Mouse (Mus musculus) hindbrain, embryonic 13.5 days (tissue): ENCODE measurements at regions not wholly inside any gene's neighbourhood (a gene's known extent, or its start where the extent isn't known, plus 50 kb on each side); places are given as distances from the start of the nearest gene placed in this dataset.
"Not testable (repeated sequence)": the region's sequence is repeated elsewhere in the genome, so short reads cannot be mapped to it uniquely, and the experiment has no call there.

ENCODE experiments used
- ATAC-seq: fragments of 200-750 bp; cut with Nextera tagmentation; 2 replicates; pipeline ENCODE4 v1.8.0; 2017; ENCODE audit warnings: moderate TSS enrichment; ENCODE audit not compliant: low FRiP score
- H3K27ac ChIP-seq: fragments of 300-500 bp; sonication (generic); 2 replicates; pipeline ENCODE4 v1.5.1; 2015; ENCODE audit warnings: inconsistent platforms, mild to moderate bottlenecking, moderate library complexity
- H3K27me3 ChIP-seq: fragments of 300-500 bp; sonication (generic); 2 replicates; pipeline ENCODE4 v1.6.1; 2015; ENCODE audit warnings: mild to moderate bottlenecking, inconsistent platforms
- H3K36me3 ChIP-seq: fragments of 300-500 bp; sonication (generic); 2 replicates; pipeline ENCODE4 v1.6.1; 2015; ENCODE audit warnings: mild to moderate bottlenecking, inconsistent platforms
- H3K4me1 ChIP-seq: fragments of 300-500 bp; sonication (generic); replicated peaks from 2 replicates; pipeline ENCODE4 v1.6.1; 2015; ENCODE audit warnings: inconsistent platforms
- H3K4me2 ChIP-seq: fragments of 300-500 bp; sonication (generic); 2 replicates; pipeline ENCODE4 v1.6.1; 2015; ENCODE audit warnings: inconsistent platforms, mild to moderate bottlenecking, moderate library complexity
- H3K4me3 ChIP-seq: fragments of 300-500 bp; sonication (generic); 2 replicates; pipeline ENCODE4 v1.5.1; 2015; ENCODE audit warnings: mild to moderate bottlenecking, inconsistent platforms
- H3K9ac ChIP-seq: fragments of 300-500 bp; sonication (generic); 2 replicates; pipeline ENCODE4 v1.6.1; 2015; ENCODE audit warnings: mild to moderate bottlenecking, inconsistent platforms
- H3K9me3 ChIP-seq: fragments of 300-500 bp; sonication (generic); 2 replicates; pipeline ENCODE4 v1.6.1; 2016; ENCODE audit warnings: inconsistent platforms
- WGBS: fragments of 180-500 bp; shearing (Covaris S2); methylation state at CpG from one replicate; pipeline ENCODE4 v1.1.7; 2015; 5-methylcytosine and 5-hydroxymethylcytosine counted together

GRCm38 (mm10) chr16:79296621-79297020 is 205.7 kb upstream of the Tmprss15 start:
- H3K4me2 ChIP-seq, H3K9ac ChIP-seq, ATAC-seq, H3K27ac ChIP-seq, H3K9me3 ChIP-seq, H3K4me1 ChIP-seq, H3K4me3 ChIP-seq, H3K36me3 ChIP-seq, H3K27me3 ChIP-seq: not testable (repeated sequence)

GRCm38 (mm10) chr16:79279006-79279405 is 188.1 kb upstream of the Tmprss15 start:
- Histone ChIP-seq H3K4me1 (no peaks in the 10 kb centered on the region), H3K27ac (no peak overlapping the region), H3K4me2 (no peak overlapping the region), H3K9me3 (no peaks in the 10 kb centered on the region), H3K27me3 (no peaks in the 10 kb centered on the region), H3K4me3 (no peak overlapping the region), H3K36me3 (no peaks in the 10 kb centered on the region), H3K9ac (no peak overlapping the region)
- 93% methylated on average over 2 of the region's 2 CpGs for WGBS
- ATAC-seq, result no peak

GRCm38 (mm10) chr16:79256525-79256924 is 165.6 kb upstream of the Tmprss15 start:
- no peak for ATAC-seq
- Histone ChIP-seq H3K27ac (no peak overlapping the region), H3K9ac (no peak overlapping the region), H3K4me1 (no peaks in the 10 kb centered on the region), H3K9me3 (no peaks in the 10 kb centered on the region), H3K4me3 (no peak overlapping the region), H3K4me2 (no peak overlapping the region), H3K36me3 (no peaks in the 10 kb centered on the region), H3K27me3 (no peaks in the 10 kb centered on the region)
- 100% methylated on average over 1 of the region's 1 CpGs for WGBS

GRCm38 (mm10) chr16:79256084-79256483 is 165.2 kb upstream of the Tmprss15 start:
- H3K9ac ChIP-seq, result no peak overlapping the region
- 44% methylated on average over 2 of the region's 2 CpGs for WGBS
- no peaks in the 10 kb centered on the region for H3K9me3 ChIP-seq
- H3K27me3 ChIP-seq, result no peaks in the 10 kb centered on the region
- no peaks in the 10 kb centered on the region for H3K4me1 ChIP-seq
- ATAC-seq, result no peak
- H3K4me2 ChIP-seq, result no peak overlapping the region
- H3K36me3 ChIP-seq, result no peaks in the 10 kb centered on the region
- H3K4me3 ChIP-seq, result no peak overlapping the region
- no peak overlapping the region for H3K27ac ChIP-seq

DNA sequence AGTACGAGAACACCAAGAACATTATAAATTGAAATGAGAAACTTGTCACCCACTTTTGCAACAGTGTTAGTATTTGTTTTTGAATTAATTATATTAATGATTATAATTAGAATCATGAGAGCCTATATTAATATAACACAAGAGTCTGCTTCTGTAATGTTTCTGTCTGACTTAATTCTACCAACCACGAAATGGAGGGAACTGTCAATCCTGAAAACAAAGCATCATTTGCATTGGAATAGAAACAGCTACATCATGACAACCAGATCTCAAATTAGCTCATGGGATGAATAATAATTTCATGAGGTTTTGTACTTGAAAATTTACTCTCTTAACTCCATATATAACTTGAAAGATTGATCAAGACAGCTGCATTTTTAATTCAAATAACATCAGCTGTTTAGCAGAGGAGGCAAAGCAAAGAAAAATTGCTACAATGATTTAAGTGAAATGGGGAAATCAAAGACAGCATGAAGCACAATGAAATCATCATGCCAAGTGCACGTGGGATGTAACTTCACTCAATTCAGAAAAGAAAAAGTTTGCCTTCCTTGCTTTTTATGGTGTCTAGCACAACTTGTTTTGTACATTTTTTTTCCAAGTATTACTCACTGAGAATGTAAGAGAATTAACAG is 150.1 kb upstream of the Tmprss15 start:
- H3K27ac ChIP-seq, result no peak overlapping the region
- H3K4me3 ChIP-seq, result no peak overlapping the region
- H3K36me3 ChIP-seq, result no peaks in the 10 kb centered on the region
- no peak overlapping the region for H3K4me2 ChIP-seq
- H3K4me1 ChIP-seq, result no peaks in the 10 kb centered on the region
- no peaks in the 10 kb centered on the region for H3K27me3 ChIP-seq
- no peaks in the 10 kb centered on the region for H3K9me3 ChIP-seq
- H3K9ac ChIP-seq, result no peak overlapping the region
- 47% methylated on average over 3 of the region's 3 CpGs for WGBS
- ATAC-seq, result no peak

GRCm38 (mm10) chr16:79240191-79240590 is 149.3 kb upstream of the Tmprss15 start:
- Histone ChIP-seq H3K27ac (no peak overlapping the region), H3K4me2 (no peak overlapping the region), H3K4me3 (no peak overlapping the region), H3K9me3 (no peaks in the 10 kb centered on the region), H3K36me3 (no peaks in the 10 kb centered on the region), H3K4me1 (no peaks in the 10 kb centered on the region), H3K27me3 (no peaks in the 10 kb centered on the region), H3K9ac (no peak overlapping the region)
- no peak for ATAC-seq
- 89% methylated on average over 2 of the region's 2 CpGs for WGBS

GRCm38 (mm10) chr16:79191196-79191595 is 100.3 kb upstream of the Tmprss15 start:
- WGBS, result 82% methylated on average over 7 of the region's 7 CpGs
- Histone ChIP-seq H3K9ac (no peak overlapping the region), H3K4me2 (no peak overlapping the region), H3K4me1 (no peaks in the 10 kb centered on the region), H3K36me3 (no peaks in the 10 kb centered on the region), H3K9me3 (no peaks in the 10 kb centered on the region), H3K27ac (no peak overlapping the region), H3K27me3 (no peaks in the 10 kb centered on the region), H3K4me3 (no peak overlapping the region)
- no peak for ATAC-seq

DNA sequence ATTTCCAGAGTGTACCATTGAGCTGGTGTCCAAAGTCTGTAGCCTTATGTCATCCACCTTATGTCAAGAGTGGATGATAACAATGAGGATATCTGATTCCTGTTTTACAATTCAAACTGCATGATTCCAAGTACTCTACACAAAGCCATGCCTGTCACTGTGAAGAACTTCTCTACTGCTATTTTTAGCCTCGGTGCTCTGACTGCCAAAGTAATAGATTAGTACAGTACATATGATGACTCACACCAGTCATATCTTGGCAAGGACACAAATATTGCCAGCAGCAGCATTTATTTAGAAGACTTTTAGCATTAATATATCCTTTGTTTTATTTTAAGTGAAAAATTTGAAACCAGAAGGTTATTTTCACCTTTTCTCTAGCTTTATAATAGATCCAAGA is 95.6 kb upstream of the Tmprss15 start:
- no peak overlapping the region for H3K27ac ChIP-seq
- no peak overlapping the region for H3K4me2 ChIP-seq
- H3K9ac ChIP-seq, result no peak overlapping the region
- ATAC-seq, result no peak
- no peaks in the 10 kb centered on the region for H3K9me3 ChIP-seq
- WGBS, result 58% methylated on average over 1 of the region's 1 CpGs
- H3K27me3 ChIP-seq, result no peaks in the 10 kb centered on the region
- no peak overlapping the region for H3K4me3 ChIP-seq
- no peaks in the 10 kb centered on the region for H3K36me3 ChIP-seq
- no peaks in the 10 kb centered on the region for H3K4me1 ChIP-seq

DNA sequence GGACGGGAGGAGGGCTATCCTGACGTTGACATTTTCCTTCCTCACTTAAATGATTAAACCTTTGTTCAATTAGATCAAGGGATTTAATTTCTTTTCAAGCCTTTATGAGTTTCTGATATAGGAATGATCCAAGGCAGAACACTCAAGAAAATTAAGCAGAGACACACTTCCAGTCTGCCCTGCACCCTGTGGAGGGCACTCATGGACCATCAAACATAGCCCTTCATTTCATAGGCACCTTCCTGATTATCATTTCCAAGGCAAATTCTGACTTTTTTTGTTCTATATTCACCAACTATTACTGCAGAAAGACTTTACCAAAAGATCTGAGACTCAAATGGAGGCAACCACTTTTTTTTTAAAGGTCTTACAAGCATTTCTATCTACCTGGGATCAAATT is 91.6 kb upstream of the Tmprss15 start:
- Histone ChIP-seq H3K36me3 (no peaks in the 10 kb centered on the region), H3K4me3 (no peak overlapping the region), H3K4me2 (no peak overlapping the region), H3K9ac (no peak overlapping the region), H3K27ac (no peak overlapping the region), H3K9me3 (no peaks in the 10 kb centered on the region), H3K27me3 (no peaks in the 10 kb centered on the region), H3K4me1 (peaks cover 2% of the 10 kb centered on the region)
- ATAC-seq, result no peak
- WGBS, result 90% methylated on average over 2 of the region's 2 CpGs

GRCm38 (mm10) chr16:79177299-79177999 is 86.6 kb upstream of the Tmprss15 start:
- 22% methylated on average over 15 of the region's 15 CpGs for WGBS
- peak overlapping the region; percentile 50 for H3K27ac ChIP-seq
- peak overlapping the region; percentile 16 for H3K4me3 ChIP-seq
- H3K4me1 ChIP-seq, result peaks cover 11% of the 10 kb centered on the region
- no peaks in the 10 kb centered on the region for H3K36me3 ChIP-seq
- H3K9me3 ChIP-seq, result no peaks in the 10 kb centered on the region
- no peaks in the 10 kb centered on the region for H3K27me3 ChIP-seq
- peak overlapping the region; percentile 49 for H3K4me2 ChIP-seq
- peak overlapping the region; percentile 35; the same call in 1 of the 2 replicates for H3K9ac ChIP-seq
- ATAC-seq, result peak; percentile 83

GRCm38 (mm10) chr16:79176832-79177243 is 85.9 kb upstream of the Tmprss15 start:
- peak overlapping the region; percentile 16 for H3K4me3 ChIP-seq
- peak overlapping the region; percentile 35; the same call in 1 of the 2 replicates for H3K9ac ChIP-seq
- no peaks in the 10 kb centered on the region for H3K9me3 ChIP-seq
- no peaks in the 10 kb centered on the region for H3K36me3 ChIP-seq
- peak overlapping the region; percentile 49 for H3K4me2 ChIP-seq
- peaks cover 11% of the 10 kb centered on the region for H3K4me1 ChIP-seq
- H3K27ac ChIP-seq, result peak overlapping the region; percentile 50
- ATAC-seq, result peak; percentile 64
- WGBS, result 37% methylated on average over 6 of the region's 6 CpGs
- no peaks in the 10 kb centered on the region for H3K27me3 ChIP-seq

DNA sequence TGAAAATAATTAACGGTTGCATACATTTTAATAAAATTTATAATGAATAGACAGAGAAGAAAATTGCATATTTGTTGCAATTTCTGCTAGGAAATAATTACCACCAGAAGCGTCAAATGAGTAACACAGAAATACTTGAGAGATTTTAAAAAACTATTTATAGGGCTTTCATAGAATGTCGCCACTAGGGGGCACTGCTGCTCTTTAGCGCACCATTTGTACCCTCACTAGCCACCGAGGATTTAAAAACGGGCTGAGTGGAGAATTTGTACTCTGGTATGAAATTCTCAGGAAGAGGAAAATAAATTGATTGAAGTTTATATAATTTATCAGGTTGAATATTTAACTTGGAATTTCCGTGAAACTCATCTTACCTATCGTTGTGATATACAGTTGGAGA is 77.3 kb upstream of the Tmprss15 start:
- Histone ChIP-seq H3K9ac (no peak overlapping the region), H3K4me3 (no peak overlapping the region), H3K27ac (no peak overlapping the region), H3K4me2 (no peak overlapping the region), H3K36me3 (no peaks in the 10 kb centered on the region), H3K27me3 (no peaks in the 10 kb centered on the region), H3K9me3 (no peaks in the 10 kb centered on the region), H3K4me1 (no peaks in the 10 kb centered on the region)
- no peak for ATAC-seq
- 16% methylated on average over 8 of the region's 8 CpGs for WGBS

- no peak for ATAC-seq
- no peaks in the 10 kb centered on the region for H3K9me3 ChIP-seq
- WGBS, result 80% methylated on average over 1 of the region's 1 CpGs
These were observed 51.9 kb upstream of the Tmprss15 start for GRCm38 (mm10) chr16:79142813-79143212.

More at GRCm38 (mm10) chr16:79142813-79143212, 51.9 kb upstream of the Tmprss15 start:
- H3K4me1 ChIP-seq, result no peaks in the 10 kb centered on the region
- H3K27me3 ChIP-seq, result no peaks in the 10 kb centered on the region
- H3K9ac ChIP-seq, result no peak overlapping the region
- H3K4me2 ChIP-seq, result no peak overlapping the region
- H3K4me3 ChIP-seq, result no peak overlapping the region
- no peak overlapping the region for H3K27ac ChIP-seq
- no peaks in the 10 kb centered on the region for H3K36me3 ChIP-seq
